ENCODE assay signal across 21 mouse cellular contexts in the genomic region with DNA sequence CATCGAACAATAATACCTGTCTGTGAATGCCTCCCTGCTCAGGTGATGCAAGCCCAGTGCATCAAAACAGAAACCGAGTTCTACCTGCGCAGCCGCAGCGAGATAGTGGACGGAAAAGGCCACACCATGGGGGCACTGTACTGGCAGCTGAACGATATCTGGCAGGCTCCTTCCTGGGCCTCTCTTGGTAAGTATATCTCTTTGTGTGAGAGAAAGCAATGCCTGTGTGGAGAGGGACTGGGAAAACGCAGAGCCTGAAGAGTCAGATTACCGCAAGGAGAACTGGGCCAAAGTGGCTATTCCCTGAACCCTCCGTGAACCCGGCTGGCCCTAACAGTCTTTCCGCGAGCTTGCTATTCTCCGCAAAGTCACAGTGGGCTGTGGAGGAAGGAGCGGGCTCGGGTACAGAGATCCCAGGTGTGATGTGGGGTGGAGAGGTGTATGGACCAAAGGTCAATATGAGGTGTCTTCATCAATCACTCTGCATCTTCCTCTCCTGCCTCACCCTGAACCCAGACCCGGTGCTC.
DNase-seq lines count a peak whose midpoint lies in the region; ATAC-seq and TF ChIP-seq lines count a peak whose summit lies in the region.
"Had no signal": no experiment of that assay in that cellular context is flagged by ENCODE, and none has a peak within 500 bp of the region (broad histone marks: within the 10 kb centered on the region; RNA-seq: fewer than 3 reads in every experiment).

No protein-coding gene starts in this region.

- no peaks in the 10 kb centered on the region for H3K9me3 ChIP-seq in heart, embryonic 15.5 days (replicated peaks)
- H3K9me3 ChIP-seq in kidney, postnatal 0 days (replicated peaks; ENCODE audit: low read length), result no peaks in the 10 kb centered on the region
- no peaks in the 10 kb centered on the region for H3K9me3 ChIP-seq in embryonic facial prominence, embryonic 10.5 days
- H3K9me3 ChIP-seq in limb, embryonic 13.5 days, result no peaks in the 10 kb centered on the region
- H3K9me3 ChIP-seq: embryonic facial prominence, embryonic 13.5 days; neural tube, embryonic 13.5 days had no signal

- H3K36me3 ChIP-seq in heart, embryonic 15.5 days, result no peaks in the 10 kb centered on the region
- H3K36me3 ChIP-seq in kidney, postnatal 0 days (ENCODE audit: insufficient read depth, low read length), result 0 out of 2 replicates have a peak, but pooled peaks cover 3% of the 10 kb centered on the region
- H3K36me3 ChIP-seq in kidney, adult 2 months (ENCODE audit: control insufficient read depth, insufficient read depth, low read length), result peaks cover 3% of the 10 kb centered on the region
- no peaks in the 10 kb centered on the region for H3K36me3 ChIP-seq in embryonic facial prominence, embryonic 10.5 days (replicated peaks)
- H3K36me3 ChIP-seq in limb, embryonic 13.5 days, result no peaks in the 10 kb centered on the region
- H3K36me3 ChIP-seq: embryonic facial prominence, embryonic 13.5 days; neural tube, embryonic 13.5 days had no signal

- intact Hi-C loops in heart, postnatal 36 days (cut with DNase I), result no loop called here

- H3K4me2 ChIP-seq in heart, embryonic 15.5 days, result no peak overlapping the region
- H3K4me2 ChIP-seq in kidney, postnatal 0 days (ENCODE audit: low read length), result no peak overlapping the region
- H3K4me2 ChIP-seq in limb, embryonic 13.5 days (replicated peaks), result no peak overlapping the region
- H3K4me2 ChIP-seq: embryonic facial prominence, embryonic 13.5 days; liver, embryonic 11.5 days; midbrain, embryonic 11.5 days; neural tube, embryonic 13.5 days had no signal

- no peak for TF ChIP-seq POLR2A in kidney, adult 2 months (IDR thresholded peaks at IDR 0.05; ENCODE audit: low read depth, low read length)

- 0 out of 2 replicates have a peak overlapping the region, but pooled peaks have one; percentile 12 for H3K27ac ChIP-seq in heart, embryonic 15.5 days
- H3K27ac ChIP-seq in kidney, postnatal 0 days, result no peak overlapping the region
- H3K27ac ChIP-seq in kidney, adult 2 months (ENCODE audit: insufficient read depth, low read depth, low read length), result no peak overlapping the region
- H3K27ac ChIP-seq in embryonic facial prominence, embryonic 10.5 days (replicated peaks), result no peak overlapping the region
- H3K27ac ChIP-seq in limb, embryonic 13.5 days, result no peak overlapping the region
- H3K27ac ChIP-seq: embryonic facial prominence, embryonic 13.5 days; macrophage; neural tube, embryonic 13.5 days had no signal

- DNase-seq in heart, postnatal 36 days, result no peak
- DNase-seq in kidney, postnatal 0 days (ENCODE audit: low spot score), result no peak
- DNase-seq in kidney, adult 2 months, result no peak
- peak; percentile 19 for DNase-seq in embryonic facial prominence, embryonic 10.5 days (ENCODE audit: low spot score)
- no peak for DNase-seq in urinary bladder, postnatal 14 days (ENCODE audit: low spot score)
- DNase-seq: adrenal gland, postnatal 10 days; cerebellum, adult 11-12 months; cerebellum, postnatal 25 days; forebrain, postnatal 0 days; kidney, postnatal 10 days; lung, adult 2 months; right cerebral cortex, postnatal 14 days; thymus, postnatal 25 days had no signal

- 0 out of 2 replicates have a peak, but pooled peaks have one; percentile 58 for ATAC-seq in heart, embryonic 15.5 days (replicated peaks; ENCODE audit: insufficient number of reproducible peaks, insufficient read depth, low FRiP score, low read depth)
- 0 out of 2 replicates have a peak, but pooled peaks have one; percentile 25 for ATAC-seq in kidney, postnatal 0 days (replicated peaks; ENCODE audit: low FRiP score, low read depth)
- peak; percentile 59; the same call in 1 of the 2 replicates for ATAC-seq in limb, embryonic 13.5 days (ENCODE audit: low FRiP score, low read depth)
- ATAC-seq: forebrain, postnatal 0 days; inflammation-experienced regulatory T-cells, adult 6 months had no signal

- H3K4me1 ChIP-seq in heart, embryonic 15.5 days (replicated peaks), result peaks cover 15% of the 10 kb centered on the region
- H3K4me1 ChIP-seq in kidney, postnatal 0 days (replicated peaks; ENCODE audit: insufficient read depth, low read length), result no peaks in the 10 kb centered on the region
- no peaks in the 10 kb centered on the region for H3K4me1 ChIP-seq in kidney, adult 2 months (ENCODE audit: control insufficient read depth, insufficient read depth, low read length)
- H3K4me1 ChIP-seq in embryonic facial prominence, embryonic 10.5 days, result peaks cover 7% of the 10 kb centered on the region; the same call in 1 of the 2 replicates
- H3K4me1 ChIP-seq in limb, embryonic 13.5 days, result no peaks in the 10 kb centered on the region; the same call in 1 of the 2 replicates
- H3K4me1 ChIP-seq: embryonic facial prominence, embryonic 13.5 days; neural tube, embryonic 13.5 days had no signal

- no peaks in the 10 kb centered on the region for H3K27me3 ChIP-seq in heart, embryonic 15.5 days
- no peaks in the 10 kb centered on the region for H3K27me3 ChIP-seq in kidney, postnatal 0 days (ENCODE audit: insufficient read depth, low read length)
- H3K27me3 ChIP-seq in kidney, adult 2 months (replicated peaks; ENCODE audit: control insufficient read depth, insufficient read depth, low read length), result no peaks in the 10 kb centered on the region
- H3K27me3 ChIP-seq in embryonic facial prominence, embryonic 10.5 days (replicated peaks; ENCODE audit: low read depth, poor library complexity, severe bottlenecking), result no peaks in the 10 kb centered on the region
- no peaks in the 10 kb centered on the region for H3K27me3 ChIP-seq in limb, embryonic 13.5 days
- H3K27me3 ChIP-seq: embryonic facial prominence, embryonic 13.5 days; neural tube, embryonic 13.5 days had no signal

- WGBS in heart, embryonic 15.5 days, result 65% methylated on average over 17 of the region's 17 CpGs
- 73% methylated on average over 17 of the region's 17 CpGs for WGBS in kidney, postnatal 0 days
- WGBS in kidney, adult 2 months, result 81% methylated on average over 17 of the region's 17 CpGs
- WGBS in embryonic facial prominence, embryonic 10.5 days, result 87% methylated on average over 17 of the region's 17 CpGs
- WGBS in limb, embryonic 13.5 days, result 80% methylated on average over 17 of the region's 17 CpGs

- no peak for TF ChIP-seq CTCF in kidney, postnatal 0 days (IDR thresholded peaks at IDR 0.05; ENCODE audit: low read depth)
- no peak for TF ChIP-seq CTCF in kidney, adult 2 months (conservative IDR thresholded peaks at IDR 0.05; ENCODE audit: insufficient read depth, insufficient read length, low read depth, low read length)

- H3K9ac ChIP-seq in heart, embryonic 15.5 days, result no peak overlapping the region
- no peak overlapping the region for H3K9ac ChIP-seq in kidney, postnatal 0 days (ENCODE audit: low read depth, low read length)
- no peak overlapping the region for H3K9ac ChIP-seq in limb, embryonic 13.5 days
- H3K9ac ChIP-seq: embryonic facial prominence, embryonic 13.5 days; forebrain, postnatal 0 days; neural tube, embryonic 13.5 days had no signal

- H3K4me3 ChIP-seq in heart, embryonic 15.5 days, result no peak overlapping the region
- no peak overlapping the region for H3K4me3 ChIP-seq in kidney, postnatal 0 days (replicated peaks; ENCODE audit: low read depth, low read length)
- no peak overlapping the region for H3K4me3 ChIP-seq in kidney, adult 2 months (ENCODE audit: insufficient read depth, low read depth, low read length)
- no peak overlapping the region for H3K4me3 ChIP-seq in embryonic facial prominence, embryonic 10.5 days
- no peak overlapping the region for H3K4me3 ChIP-seq in limb, embryonic 13.5 days
- H3K4me3 ChIP-seq: embryonic facial prominence, embryonic 13.5 days; neural tube, embryonic 13.5 days had no signal
